Mouse (Mus musculus) spleen, postnatal 0 days (tissue): ENCODE results near the gene Lim2. TPM values are rescaled to one million over a fixed set of nuclear protein-coding genes. Genes with fewer than 3 reads are reported as not detected.

Experiments used
- polyA plus RNA-seq: library from polyadenylated mRNA; unstranded; fragments of >200 nt; fragmentation: Nextera tagmentation; extraction: Ambion mirVana; gene quantifications from 2 replicates; pipeline ENCODE4 v1.2.1, GENCODE M21; 2015

Gene Lim2
- polyA plus RNA-seq: not detected in 2 replicates

DNA sequence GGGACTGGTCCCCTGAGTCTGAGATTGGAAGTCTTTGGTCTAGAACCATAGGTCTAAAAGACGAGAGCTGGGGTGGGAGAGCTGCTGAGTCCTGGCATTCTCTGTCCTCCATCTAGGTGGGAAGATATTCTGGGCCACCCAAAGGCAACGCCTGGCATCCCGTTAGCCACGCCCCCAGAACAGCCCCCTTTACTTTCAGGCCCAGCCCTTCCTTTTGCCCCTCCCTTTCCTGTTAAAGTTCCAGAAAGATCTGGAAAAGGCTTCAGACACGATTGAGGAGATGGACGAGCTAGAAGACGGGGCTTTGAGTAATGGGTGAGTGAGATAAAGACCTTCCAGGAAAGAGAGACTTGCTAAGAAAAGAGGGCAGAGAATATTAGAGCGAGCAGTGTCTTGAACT is at the start of gene Lim2:
TSS of gene Lim2 (plus strand) at position 265 of the 400 bp plus-strand sequence.

DNA sequence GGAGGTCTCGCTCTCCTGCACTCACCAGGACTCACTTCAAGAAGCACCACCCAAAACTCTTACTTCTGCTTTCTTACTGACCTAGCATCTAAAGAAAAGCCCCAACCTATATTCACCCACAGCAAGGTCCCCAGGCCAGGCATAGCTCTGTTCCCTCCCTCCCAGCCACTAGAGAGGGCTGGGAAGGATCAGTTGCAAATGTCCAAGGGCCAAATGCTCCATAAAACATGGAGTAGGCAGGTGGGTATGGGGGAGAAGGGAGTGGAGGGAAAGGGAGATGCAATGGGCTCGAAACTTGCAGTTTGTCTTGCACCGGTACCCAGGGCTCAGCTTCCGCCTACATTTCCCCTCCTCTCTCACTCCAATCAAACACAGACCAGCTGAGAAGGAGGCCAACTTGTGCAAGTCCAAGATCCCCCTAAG is 19.3 kb upstream of the Lim2 start, which contains the start of gene Siglecg:
TSS of gene Siglecg (plus strand) at position 74 of the 423 bp plus-strand sequence.

GRCm38 (mm10) chr7:43436341-43437255 is 9.1 kb downstream of the Lim2 start, which contains the start of gene Nkg7:
Gene Nkg7 (plus strand): TSS chr7:43437073.

GRCm38 (mm10) chr7:43440482-43440881 is 13.0 kb downstream of the Lim2 start, which contains the start of gene Cldnd2:
Gene Cldnd2 (plus strand): TSS chr7:43440782.

GRCm38 (mm10) chr7:43443917-43444293 is 16.4 kb downstream of the Lim2 start, which contains the start of the genes Etfb and Gm45233:
Gene Etfb (plus strand): TSS chr7:43444083.
Gene Gm45233 (plus strand): TSS chr7:43444128.

DNA sequence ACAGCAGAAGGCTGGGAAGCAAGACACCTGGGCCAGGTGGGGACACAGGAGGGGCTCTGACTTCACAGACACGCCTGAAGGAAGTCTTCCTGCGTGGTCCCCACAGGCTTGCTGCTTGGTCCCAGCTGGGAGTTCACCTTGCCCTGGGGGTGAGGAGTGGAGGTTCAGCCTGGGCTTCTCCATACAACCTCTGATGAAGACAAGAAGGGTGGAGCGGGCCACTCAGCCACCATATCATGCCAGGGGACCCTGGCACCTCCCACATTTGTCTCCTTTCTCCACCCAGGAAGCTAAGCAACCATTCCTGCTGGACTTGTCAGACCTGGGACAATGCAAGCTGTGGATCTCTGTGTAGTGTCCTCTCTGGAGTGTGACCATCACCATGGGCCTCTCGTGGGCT is 35.4 kb downstream of the Lim2 start, which contains the start of gene Vsig10l:
TSS of gene Vsig10l (plus strand) at position 301 of the 400 bp plus-strand sequence.

Other genes with a start within 250 kb of the Lim2 start
- 5.0 and 5.7 TPM in 2 replicates for gene Zfp715, start 114.4 kb upstream of the Lim2 start, polyA plus RNA-seq
- gene Siglecf, start 76.3 kb upstream of the Lim2 start, polyA plus RNA-seq: 1.6 and 1.7 TPM in 2 replicates
- 4.9 and 6.5 TPM in 2 replicates for gene Siglecg, start 19.5 kb upstream of the Lim2 start, polyA plus RNA-seq
- 33.2 and 49.1 TPM in 2 replicates for gene Nkg7, start 9.4 kb downstream of the Lim2 start, polyA plus RNA-seq
- gene Cldnd2, start 13.1 kb downstream of the Lim2 start, polyA plus RNA-seq: not detected in 2 replicates
- 261 and 295 TPM in 2 replicates for gene Etfb, start 16.4 kb downstream of the Lim2 start, polyA plus RNA-seq
- gene Gm45233, start 16.5 kb downstream of the Lim2 start, polyA plus RNA-seq: not detected in 2 replicates
- 3.4 and 5.6 TPM in 2 replicates for gene Vsig10l, start 35.5 kb downstream of the Lim2 start, polyA plus RNA-seq
- not detected in 2 replicates for gene Iglon5, start 62.4 kb downstream of the Lim2 start, polyA plus RNA-seq
- gene 4931406B18Rik, start 78.3 kb downstream of the Lim2 start, polyA plus RNA-seq: not detected in 2 replicates
- 20.9 and 29.8 TPM in 2 replicates for gene Cd33, start 116.8 kb downstream of the Lim2 start, polyA plus RNA-seq
- 0.84 and 0.99 TPM in 2 replicates for gene Zfp658, start 134.6 kb downstream of the Lim2 start, polyA plus RNA-seq
- 1.9 and 2.9 TPM in 2 replicates for gene Zfp719, start 151.9 kb downstream of the Lim2 start, polyA plus RNA-seq
- gene Zfp819, start 179.5 kb downstream of the Lim2 start, polyA plus RNA-seq: not detected in 2 replicates
- gene Ceacam18, start 207.0 kb downstream of the Lim2 start, polyA plus RNA-seq: 0.17 and 0.32 TPM in 2 replicates
- gene Siglece, start 232.5 kb downstream of the Lim2 start, polyA plus RNA-seq: 11.6 and 13.4 TPM in 2 replicates
- 6.1 and 6.5 TPM in 2 replicates for gene Ctu1, start 244.3 kb downstream of the Lim2 start, polyA plus RNA-seq